Mouse (Mus musculus): ENCODE measurements around the gene Map2k1. TPM values are rescaled to one million over a fixed set of nuclear protein-coding genes. Genes with fewer than 3 reads are reported as not detected.
"Not testable (repeated sequence)": the region's sequence is repeated elsewhere in the genome, so short reads cannot be mapped to it uniquely, and the experiment has no call there.

Map2k1 gene
- polyA plus RNA-seq, 1 experiment from 2014 or later, result 77.1 TPM

- Histone ChIP-seq H3K9me3 (no peaks in the 10 kb centered on the region), H3K27ac (no peak overlapping the region), H3K4me2 (no peak overlapping the region), H3K27me3 (no peaks in the 10 kb centered on the region), H3K9ac (replicated peaks) (no peak overlapping the region), H3K4me3 (replicated peaks) (no peak overlapping the region), H3K36me3 (no peaks in the 10 kb centered on the region), H3K4me1 (replicated peaks) (no peaks in the 10 kb centered on the region)
- no peak for ATAC-seq (ENCODE audit: insufficient number of reproducible peaks, insufficient read depth, low FRiP score, low TSS enrichment, low read depth)
- WGBS, result 76% methylated on average over 3 of the region's 3 CpGs
These were observed 17.8 kb upstream of the Map2k1 start for GRCm38 (mm10) chr9:64271249-64271648.

GRCm38 (mm10) chr9:64268836-64269235, 15.4 kb upstream of the Map2k1 start:
- H3K4me2 ChIP-seq; H3K36me3 ChIP-seq; H3K27ac ChIP-seq; H3K27me3 ChIP-seq; H3K4me1 ChIP-seq (replicated peaks); H3K9me3 ChIP-seq; H3K4me3 ChIP-seq (replicated peaks); H3K9ac ChIP-seq (replicated peaks); ATAC-seq (ENCODE audit: insufficient number of reproducible peaks, insufficient read depth, low FRiP score, low TSS enrichment, low read depth): not testable (repeated sequence)
- 95% methylated on average over 8 of the region's 8 CpGs for WGBS

GRCm38 (mm10) chr9:64268196-64268595, 14.8 kb upstream of the Map2k1 start:
- WGBS, result 88% methylated on average over 10 of the region's 10 CpGs
- no peaks in the 10 kb centered on the region for H3K4me1 ChIP-seq (replicated peaks)
- no peak overlapping the region for H3K4me3 ChIP-seq (replicated peaks)
- no peak overlapping the region for H3K27ac ChIP-seq
- no peaks in the 10 kb centered on the region for H3K9me3 ChIP-seq
- no peak overlapping the region for H3K9ac ChIP-seq (replicated peaks)
- no peak for ATAC-seq (ENCODE audit: insufficient number of reproducible peaks, insufficient read depth, low FRiP score, low TSS enrichment, low read depth)
- H3K4me2 ChIP-seq, result no peak overlapping the region
- H3K36me3 ChIP-seq, result no peaks in the 10 kb centered on the region
- H3K27me3 ChIP-seq, result no peaks in the 10 kb centered on the region

- H3K4me2 ChIP-seq, result no peak overlapping the region
- no peak overlapping the region for H3K27ac ChIP-seq
- H3K4me1 ChIP-seq (replicated peaks), result no peaks in the 10 kb centered on the region
- no peak overlapping the region for H3K4me3 ChIP-seq (replicated peaks)
- no peaks in the 10 kb centered on the region for H3K9me3 ChIP-seq
- H3K9ac ChIP-seq (replicated peaks), result no peak overlapping the region
- ATAC-seq (ENCODE audit: insufficient number of reproducible peaks, insufficient read depth, low FRiP score, low TSS enrichment, low read depth), result no peak
- WGBS, result 88% methylated on average over 1 of the region's 1 CpGs
- no peaks in the 10 kb centered on the region for H3K27me3 ChIP-seq
- no peaks in the 10 kb centered on the region for H3K36me3 ChIP-seq
These were observed 13.8 kb upstream of the Map2k1 start for GRCm38 (mm10) chr9:64267231-64267630.

GRCm38 (mm10) chr9:64264813-64265212, 11.4 kb upstream of the Map2k1 start:
- H3K4me1 ChIP-seq (replicated peaks), result no peaks in the 10 kb centered on the region
- no peaks in the 10 kb centered on the region for H3K27me3 ChIP-seq
- H3K9me3 ChIP-seq, result no peaks in the 10 kb centered on the region
- no peak overlapping the region for H3K9ac ChIP-seq (replicated peaks)
- H3K27ac ChIP-seq, result no peak overlapping the region
- H3K4me2 ChIP-seq, result no peak overlapping the region
- no peak for ATAC-seq (ENCODE audit: insufficient number of reproducible peaks, insufficient read depth, low FRiP score, low TSS enrichment, low read depth)
- no peaks in the 10 kb centered on the region for H3K36me3 ChIP-seq
- 40% methylated on average over 1 of the region's 1 CpGs for WGBS
- no peak overlapping the region for H3K4me3 ChIP-seq (replicated peaks)

GRCm38 (mm10) chr9:64261023-64261422, 7.6 kb upstream of the Map2k1 start:
- Histone ChIP-seq H3K36me3 (no peaks in the 10 kb centered on the region), H3K4me3 (replicated peaks) (no peak overlapping the region), H3K9me3 (no peaks in the 10 kb centered on the region), H3K27me3 (no peaks in the 10 kb centered on the region), H3K27ac (no peak overlapping the region), H3K9ac (replicated peaks) (no peak overlapping the region), H3K4me1 (replicated peaks) (no peaks in the 10 kb centered on the region), H3K4me2 (no peak overlapping the region)
- whole genome bisulfite sequencing, result 86% methylated on average over 4 of the region's 4 CpGs
- no peak for ATAC-seq (ENCODE audit: insufficient number of reproducible peaks, insufficient read depth, low FRiP score, low TSS enrichment, low read depth)

GRCm38 (mm10) chr9:64259906-64260305, 6.5 kb upstream of the Map2k1 start:
- no peak overlapping the region for H3K4me2 ChIP-seq
- H3K36me3 ChIP-seq, result no peaks in the 10 kb centered on the region
- no peak overlapping the region for H3K9ac ChIP-seq (replicated peaks)
- no peak for ATAC-seq (ENCODE audit: insufficient number of reproducible peaks, insufficient read depth, low FRiP score, low TSS enrichment, low read depth)
- no peaks in the 10 kb centered on the region for H3K27me3 ChIP-seq
- no peaks in the 10 kb centered on the region for H3K9me3 ChIP-seq
- 92% methylated on average over 5 of the region's 5 CpGs for WGBS
- no peaks in the 10 kb centered on the region for H3K4me1 ChIP-seq (replicated peaks)
- H3K27ac ChIP-seq, result no peak overlapping the region
- H3K4me3 ChIP-seq (replicated peaks), result no peak overlapping the region

- H3K4me3 ChIP-seq (replicated peaks), result no peak overlapping the region
- 83% methylated on average over 3 of the region's 3 CpGs for WGBS
- peaks cover 11% of the 10 kb centered on the region for H3K4me1 ChIP-seq (replicated peaks)
- H3K9me3 ChIP-seq, result no peaks in the 10 kb centered on the region
- no peaks in the 10 kb centered on the region for H3K36me3 ChIP-seq
- H3K9ac ChIP-seq (replicated peaks), result no peak overlapping the region
- no peak overlapping the region for H3K4me2 ChIP-seq
- H3K27ac ChIP-seq, result no peak overlapping the region
- ATAC-seq (ENCODE audit: insufficient number of reproducible peaks, insufficient read depth, low FRiP score, low TSS enrichment, low read depth), result no peak
- H3K27me3 ChIP-seq, result no peaks in the 10 kb centered on the region
These were observed 2.8 kb upstream of the Map2k1 start for GRCm38 (mm10) chr9:64256204-64256603.

- WGBS, result 78% methylated on average over 3 of the region's 3 CpGs
- no peaks in the 10 kb centered on the region for H3K9me3 ChIP-seq
These were observed 2.0 kb upstream of the Map2k1 start for GRCm38 (mm10) chr9:64255422-64255821.

GRCm38 (mm10) chr9:64252591-64253020, 825 bp downstream of the Map2k1 start:
- no peaks in the 10 kb centered on the region for H3K9me3 ChIP-seq

More at GRCm38 (mm10) chr9:64255422-64255821, 2.0 kb upstream of the Map2k1 start:
- Histone ChIP-seq H3K4me1 (replicated peaks) (peaks cover 16% of the 10 kb centered on the region), H3K36me3 (no peaks in the 10 kb centered on the region), H3K27me3 (no peaks in the 10 kb centered on the region), H3K9ac (replicated peaks) (no peak overlapping the region), H3K4me3 (replicated peaks) (no peak overlapping the region), H3K27ac (no peak overlapping the region), H3K4me2 (no peak overlapping the region)
- ATAC-seq (ENCODE audit: insufficient number of reproducible peaks, insufficient read depth, low FRiP score, low TSS enrichment, low read depth), result no peak

GRCm38 (mm10) chr9:64250111-64250730, 3.2 kb downstream of the Map2k1 start:
- H3K27ac ChIP-seq, result no peak overlapping the region
- no peaks in the 10 kb centered on the region for H3K27me3 ChIP-seq
- no peak overlapping the region for H3K4me3 ChIP-seq (replicated peaks)
- no peak for ATAC-seq (ENCODE audit: insufficient number of reproducible peaks, insufficient read depth, low FRiP score, low TSS enrichment, low read depth)
- no peak overlapping the region for H3K9ac ChIP-seq (replicated peaks)
- peaks cover 16% of the 10 kb centered on the region for H3K4me1 ChIP-seq (replicated peaks)
- H3K4me2 ChIP-seq, result no peak overlapping the region
- H3K36me3 ChIP-seq, result peaks cover 14% of the 10 kb centered on the region
- H3K9me3 ChIP-seq, result no peaks in the 10 kb centered on the region

More at GRCm38 (mm10) chr9:64252591-64253020, 825 bp downstream of the Map2k1 start:
- Histone ChIP-seq H3K27me3 (no peaks in the 10 kb centered on the region), H3K4me1 (replicated peaks) (peaks cover 16% of the 10 kb centered on the region), H3K9ac (replicated peaks) (peak overlapping the region; percentile 91), H3K36me3 (peaks cover 6% of the 10 kb centered on the region; the same call in 1 of the 2 replicates), H3K4me2 (peak overlapping the region; percentile 77), H3K4me3 (replicated peaks) (peak overlapping the region; percentile 92), H3K27ac (peak overlapping the region; percentile 96)
- 0 out of 2 replicates have a peak, but pooled peaks have one; percentile 6 for ATAC-seq (ENCODE audit: insufficient number of reproducible peaks, insufficient read depth, low FRiP score, low TSS enrichment, low read depth)
- 1% methylated on average over 16 of the region's 16 CpGs for WGBS

GRCm38 (mm10) chr9:64249371-64249770, 4.1 kb downstream of the Map2k1 start:
- Histone ChIP-seq H3K4me2 (no peak overlapping the region), H3K36me3 (peaks cover 18% of the 10 kb centered on the region), H3K27me3 (no peaks in the 10 kb centered on the region), H3K4me3 (replicated peaks) (no peak overlapping the region), H3K4me1 (replicated peaks) (peaks cover 16% of the 10 kb centered on the region), H3K9ac (replicated peaks) (no peak overlapping the region), H3K9me3 (no peaks in the 10 kb centered on the region), H3K27ac (no peak overlapping the region)
- ATAC-seq (ENCODE audit: insufficient number of reproducible peaks, insufficient read depth, low FRiP score, low TSS enrichment, low read depth), result no peak
- 81% methylated on average over 1 of the region's 1 CpGs for WGBS
